Mouse (Mus musculus) retina, postnatal 1 day (tissue): ENCODE results near the gene Hoxb4.
A peak's percentile ranks its signal among the peaks of the same experiment; 100 is the strongest.

Source experiments
- DNase-seq: peaks from one replicate; pipeline ENCODE4 v3.0.0-alpha.2; 2012

Hoxb4 gene

DNA sequence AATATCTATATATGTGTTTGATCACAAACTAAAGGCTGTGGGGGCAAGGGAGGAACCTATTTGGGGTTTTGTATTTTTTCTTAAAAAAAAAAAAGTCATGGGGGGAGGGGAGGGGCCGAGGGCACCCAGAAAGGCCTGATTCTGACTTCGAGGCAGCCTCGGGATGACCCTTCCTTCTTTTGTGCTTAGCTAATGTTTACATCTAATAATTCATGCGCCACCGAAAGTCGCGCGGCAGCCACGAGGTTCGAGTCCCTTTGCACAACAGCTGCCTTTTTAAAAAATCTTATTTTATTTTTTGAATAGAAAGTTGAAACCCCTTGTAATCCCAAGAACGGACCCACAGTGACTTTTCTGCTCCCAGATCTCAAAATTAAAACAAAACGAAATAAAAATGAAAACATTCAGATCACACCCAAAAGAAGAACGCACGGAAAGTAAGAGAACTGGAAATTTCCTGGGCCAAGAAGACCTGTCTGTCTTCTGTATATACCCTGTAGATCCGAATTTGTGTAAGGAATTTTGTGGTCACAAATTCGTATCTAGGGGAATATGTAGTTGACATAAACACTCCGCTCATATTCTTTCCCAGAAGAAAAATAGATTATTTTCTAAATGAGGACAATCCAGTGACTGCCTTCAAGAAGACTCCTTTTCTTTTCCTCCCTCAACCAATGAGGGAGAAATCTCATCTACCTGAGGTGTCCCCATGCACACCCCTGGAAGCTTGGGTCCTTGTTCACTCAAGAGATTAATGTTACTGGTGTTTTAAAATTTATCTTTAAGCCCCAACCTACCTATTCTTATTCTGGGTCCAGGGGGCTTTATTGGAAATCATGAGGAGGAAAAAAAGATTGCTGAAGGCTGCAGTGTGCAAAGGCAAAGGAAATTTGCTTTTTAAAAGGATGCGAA lies 1.1 kb upstream of the Hoxb4 start:
- DNase-seq: peak; percentile 62

DNA sequence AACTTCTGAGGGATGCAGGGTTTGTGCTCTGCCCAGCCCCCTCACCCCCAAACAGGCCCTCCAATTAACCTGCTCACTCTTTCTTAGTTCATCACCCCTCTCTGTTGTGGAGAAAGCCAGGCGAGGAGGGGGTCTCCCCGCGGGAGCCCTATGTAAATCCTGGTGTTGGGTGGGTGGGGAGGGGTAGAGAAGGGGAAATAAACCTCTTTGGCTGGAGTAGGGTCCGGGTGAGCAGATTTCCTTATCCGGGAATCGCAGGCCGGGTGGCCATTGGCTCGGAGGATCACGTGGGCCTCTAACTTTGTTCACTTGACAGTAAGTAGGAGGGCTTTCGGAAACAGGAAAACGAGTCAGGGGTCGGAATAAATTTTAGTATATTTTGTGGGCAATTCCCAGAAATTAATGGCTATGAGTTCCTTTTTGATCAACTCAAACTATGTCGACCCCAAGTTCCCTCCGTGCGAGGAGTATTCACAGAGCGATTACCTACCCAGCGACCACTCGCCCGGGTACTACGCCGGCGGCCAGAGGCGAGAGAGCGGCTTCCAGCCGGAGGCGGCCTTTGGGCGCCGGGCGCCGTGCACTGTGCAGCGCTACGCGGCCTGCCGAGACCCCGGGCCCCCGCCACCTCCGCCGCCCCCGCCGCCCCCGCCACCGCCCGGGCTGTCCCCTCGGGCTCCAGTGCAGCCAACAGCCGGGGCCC lies 452 bp downstream of the Hoxb4 start:
- peak; percentile 67 for DNase-seq

DNA sequence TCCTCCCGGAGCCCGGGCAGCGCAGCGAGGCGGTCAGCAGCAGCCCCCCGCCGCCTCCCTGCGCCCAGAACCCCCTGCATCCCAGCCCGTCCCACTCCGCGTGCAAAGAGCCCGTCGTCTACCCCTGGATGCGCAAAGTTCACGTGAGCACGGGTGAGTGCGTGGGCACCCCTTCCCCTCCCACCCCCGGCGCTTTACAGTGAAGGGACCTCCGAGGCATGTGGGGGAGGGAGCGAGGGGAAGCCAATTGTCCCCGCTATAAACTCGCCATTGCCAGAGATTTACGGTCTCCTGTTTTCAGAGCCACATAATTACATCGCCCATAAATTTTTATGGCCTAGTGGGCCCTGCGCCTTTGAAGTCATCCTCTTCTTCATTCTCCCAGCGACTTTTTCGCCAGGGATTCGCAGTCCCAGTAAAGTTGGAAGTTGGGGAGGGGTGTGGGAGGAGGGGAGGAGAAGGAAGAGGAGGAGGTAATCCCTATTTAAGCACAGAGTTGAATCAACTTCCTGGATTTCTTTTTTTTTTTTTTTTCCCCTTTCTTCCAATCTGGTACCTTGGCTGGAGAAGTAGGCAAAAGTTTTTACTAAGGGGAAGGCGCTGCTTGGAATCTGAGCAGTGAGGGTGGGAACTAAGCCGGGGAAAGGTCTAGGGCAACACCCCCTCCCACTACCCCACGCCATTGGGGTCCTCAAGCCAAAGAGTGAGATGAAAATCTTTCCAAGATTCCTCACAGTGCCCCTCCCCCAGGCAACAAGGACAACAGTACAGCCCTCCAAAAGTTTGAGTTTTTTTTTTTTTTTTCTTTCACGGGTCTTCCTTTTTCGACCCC lies 1.2 kb downstream of the Hoxb4 start:
- DNase-seq: no peak

DNA sequence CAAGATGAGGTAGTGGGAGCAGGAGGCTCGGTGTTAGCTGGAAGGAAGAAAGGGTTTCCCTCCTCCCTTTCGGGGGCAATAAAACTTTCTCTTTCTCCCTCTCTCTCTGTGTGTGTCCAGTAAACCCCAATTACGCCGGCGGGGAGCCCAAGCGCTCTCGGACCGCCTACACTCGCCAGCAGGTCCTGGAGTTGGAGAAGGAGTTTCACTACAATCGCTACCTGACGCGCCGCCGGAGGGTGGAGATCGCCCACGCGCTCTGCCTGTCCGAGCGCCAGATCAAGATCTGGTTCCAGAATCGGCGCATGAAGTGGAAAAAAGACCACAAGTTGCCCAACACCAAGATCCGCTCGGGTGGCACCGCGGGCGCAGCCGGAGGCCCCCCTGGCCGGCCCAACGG lies 1.8 kb downstream of the Hoxb4 start:
- DNase-seq: no peak

DNA sequence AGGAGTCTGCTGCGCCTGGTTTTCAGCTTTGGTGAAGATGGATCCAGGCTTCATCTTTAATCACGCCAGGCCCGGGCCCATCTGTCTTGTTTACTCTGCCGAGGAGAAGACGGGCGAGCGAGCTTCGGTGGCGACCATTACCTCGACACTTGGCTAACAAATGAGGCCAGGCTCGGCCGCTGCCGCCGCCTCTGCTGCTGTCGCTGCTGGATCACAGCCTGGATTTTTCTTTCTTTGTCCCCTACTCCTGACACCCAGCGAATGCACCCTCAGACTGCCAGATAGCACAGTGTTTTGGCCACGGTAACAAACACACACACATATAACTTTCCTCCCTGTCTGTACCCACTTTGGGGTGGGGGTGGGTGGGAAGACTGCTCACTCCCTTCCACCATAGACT lies 2.6 kb downstream of the Hoxb4 start:
- no peak for DNase-seq

DNA sequence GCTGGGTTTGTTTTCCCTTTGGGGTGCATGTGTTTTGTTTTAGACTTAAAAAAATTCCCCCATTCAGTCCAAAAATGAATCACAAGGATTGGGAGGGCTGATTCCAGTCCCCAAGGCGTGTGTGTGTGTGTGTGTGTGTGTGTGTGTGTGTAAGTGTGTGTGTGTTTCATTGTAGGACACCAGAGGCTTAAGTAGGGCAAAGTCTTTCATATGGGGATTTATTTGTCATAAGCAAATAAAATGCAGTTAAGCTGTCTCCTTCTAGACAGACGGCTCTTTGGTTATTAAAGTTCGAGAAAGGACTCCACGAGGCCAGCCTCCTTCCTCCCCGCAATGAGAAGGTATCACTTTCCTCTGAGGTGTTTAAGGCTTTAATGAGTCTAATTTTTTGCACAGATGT lies 3.8 kb downstream of the Hoxb4 start:
- DNase-seq: no peak

DNA sequence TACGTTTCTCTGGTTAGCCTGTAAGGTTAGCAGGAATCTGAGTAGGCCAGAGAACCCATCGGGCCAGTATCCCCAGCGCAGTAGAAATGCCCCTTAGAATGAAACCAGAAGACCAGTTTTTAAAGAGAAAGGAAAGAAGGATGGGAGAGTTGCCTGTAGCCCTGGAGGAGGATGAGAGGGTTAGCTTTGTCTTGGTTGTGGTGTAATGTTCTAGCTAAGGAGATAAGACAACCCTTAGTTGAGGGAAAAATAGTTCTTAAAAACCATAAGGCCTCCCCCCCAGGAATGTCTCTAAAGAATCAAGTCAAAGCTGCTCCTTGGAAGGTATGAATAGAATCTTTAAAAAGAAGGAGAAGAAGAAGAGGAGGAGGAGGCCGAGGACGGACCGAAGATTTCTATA lies 4.7 kb downstream of the Hoxb4 start:
- no peak for DNase-seq

DNA sequence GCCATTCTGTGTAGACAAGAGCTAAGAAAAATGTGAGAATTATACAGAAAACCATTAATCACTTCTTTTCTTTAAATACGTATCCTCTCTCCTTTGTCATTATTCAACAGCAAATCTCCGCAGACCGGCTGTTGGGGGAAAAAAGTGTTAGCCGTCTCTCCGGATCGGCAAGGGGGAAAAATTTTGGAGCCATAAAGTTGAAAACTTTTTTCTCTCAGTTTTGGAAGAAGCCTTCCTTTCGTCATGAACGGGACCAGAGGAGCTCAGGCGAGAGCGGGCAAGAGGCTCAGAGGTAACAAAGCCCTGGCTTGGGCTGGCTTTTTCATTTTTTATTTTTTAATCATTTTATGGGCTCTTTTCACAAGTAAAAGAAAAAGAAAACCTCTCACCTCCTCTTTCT lies 5.1 kb downstream of the Hoxb4 start, which contains the start of gene Hoxb3:
Hoxb3 (plus strand) TSS at position 173 of the 400 bp plus-strand sequence.
- no peak for DNase-seq

DNA sequence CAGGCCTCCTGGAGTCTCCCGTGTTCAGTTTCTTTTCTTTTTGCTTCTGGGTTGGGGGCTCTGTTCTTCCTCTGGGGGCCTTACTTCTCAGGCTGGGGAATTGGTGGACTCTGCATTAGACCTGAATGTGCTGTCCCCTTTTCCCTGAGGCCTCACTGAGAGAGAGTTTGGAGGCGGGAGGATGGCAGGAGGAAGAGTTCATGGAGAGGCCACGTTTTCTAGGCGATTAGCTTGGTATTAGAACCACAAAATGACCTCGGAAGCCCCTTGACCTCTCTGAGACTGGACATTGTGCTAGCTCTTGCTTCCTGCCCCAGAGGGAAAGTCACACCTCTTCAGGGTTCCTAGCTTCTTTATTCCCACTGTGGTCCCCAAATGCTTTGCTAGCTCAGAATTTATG lies 6.1 kb downstream of the Hoxb4 start:
- no peak for DNase-seq

DNA sequence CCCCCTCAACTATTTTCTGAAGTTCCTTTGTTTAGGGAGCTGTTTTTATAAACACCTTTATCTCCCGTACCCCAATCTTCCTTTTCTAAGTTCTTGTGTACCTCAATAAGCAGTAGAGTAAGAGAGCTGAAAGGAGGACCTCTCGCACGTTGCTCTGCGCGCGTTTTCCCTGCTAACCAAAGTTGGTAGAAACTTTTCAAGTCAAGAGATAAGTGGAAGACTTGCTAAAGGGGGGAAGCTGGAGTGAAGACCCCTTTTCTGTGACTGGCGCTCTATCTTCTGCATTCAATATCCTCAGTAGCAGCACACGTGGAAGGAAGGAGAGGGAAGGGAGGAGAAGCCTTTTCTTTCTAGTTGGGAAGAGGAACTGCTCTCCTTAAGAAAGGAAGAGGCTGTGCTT lies 6.9 kb downstream of the Hoxb4 start:
- DNase-seq: no peak

DNA sequence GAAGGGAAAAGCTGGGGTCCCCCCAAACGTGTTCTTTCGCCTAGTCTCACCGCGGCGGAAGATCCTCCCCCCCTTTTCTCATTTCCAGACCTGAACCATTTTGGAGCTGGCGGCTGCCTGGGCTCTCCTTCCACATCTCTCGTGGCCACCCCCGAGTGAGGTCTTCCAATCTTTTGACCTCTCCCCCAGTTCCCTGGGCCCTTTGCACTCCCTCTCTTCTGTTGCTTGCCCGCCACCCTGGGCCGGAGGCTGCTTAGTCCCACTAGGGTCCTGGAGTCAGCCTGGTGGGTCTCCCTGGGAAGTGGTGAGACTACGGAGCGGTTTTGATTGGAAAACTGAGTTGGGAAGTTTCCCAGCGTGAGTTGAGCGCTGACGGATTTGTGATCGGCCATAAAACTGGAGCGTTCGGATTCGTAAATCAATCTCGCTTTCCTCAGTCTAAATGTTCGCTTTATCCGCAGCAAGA lies 7.7 kb downstream of the Hoxb4 start:
- no peak for DNase-seq

DNA sequence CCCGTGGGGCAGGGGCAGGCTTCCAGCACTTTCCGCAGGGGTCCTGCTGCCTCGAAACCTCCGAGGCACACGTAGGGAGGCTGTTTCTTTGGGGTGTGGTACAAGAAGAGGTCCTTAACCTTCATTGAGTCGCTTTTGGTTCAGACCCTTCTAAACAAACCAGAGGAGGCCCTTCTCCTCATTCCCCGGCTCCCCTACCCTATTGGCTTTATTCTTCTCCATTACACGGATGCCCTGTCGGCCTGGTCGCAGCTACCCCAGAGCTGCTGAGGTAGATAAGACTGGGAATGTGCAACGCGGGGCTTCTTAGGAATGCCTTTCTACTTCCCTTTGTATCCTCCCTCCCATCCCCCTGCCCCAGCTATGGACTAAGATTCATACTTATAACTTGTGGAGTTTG lies 8.6 kb downstream of the Hoxb4 start:
- no peak for DNase-seq

DNA sequence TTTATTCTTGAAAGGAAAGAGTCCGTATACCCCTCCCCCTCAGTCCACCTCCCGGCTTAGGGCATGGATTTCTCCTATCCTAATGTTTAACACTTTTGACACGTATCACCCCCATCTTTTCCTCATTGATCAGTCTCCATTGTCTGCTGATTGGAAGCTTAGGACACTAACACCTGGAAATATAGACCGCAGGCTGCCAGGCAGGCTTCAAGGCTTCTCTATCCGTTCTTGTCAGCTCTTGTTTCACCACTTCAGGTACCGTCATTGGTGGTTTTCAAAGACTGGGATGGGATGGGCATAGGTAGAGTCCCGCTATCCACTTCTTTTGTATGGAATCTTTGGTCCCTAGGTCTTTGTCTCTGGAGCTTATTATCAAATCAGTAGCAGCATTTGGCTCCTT lies 9.1 kb downstream of the Hoxb4 start:
- no peak for DNase-seq

DNA sequence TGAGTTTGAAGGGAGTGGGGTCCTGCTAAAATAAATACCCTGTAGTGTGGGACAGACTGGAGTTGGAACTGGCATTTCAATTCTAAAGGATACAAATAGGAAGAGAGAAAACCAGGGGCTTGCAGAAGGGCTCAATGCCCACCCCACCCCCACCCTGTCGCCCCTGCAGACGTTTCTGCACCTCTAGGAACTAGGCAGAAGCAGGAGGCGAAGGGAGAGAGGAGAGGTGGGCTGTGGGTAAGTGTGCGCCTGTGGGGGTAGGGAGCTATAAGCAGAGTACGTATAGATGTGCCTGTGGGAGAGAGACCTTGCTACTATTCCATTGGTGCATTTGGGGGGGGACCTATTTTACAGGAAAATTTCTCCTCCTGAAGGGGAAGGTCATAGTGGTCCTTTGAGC lies 9.7 kb downstream of the Hoxb4 start:
- DNase-seq: no peak

DNA sequence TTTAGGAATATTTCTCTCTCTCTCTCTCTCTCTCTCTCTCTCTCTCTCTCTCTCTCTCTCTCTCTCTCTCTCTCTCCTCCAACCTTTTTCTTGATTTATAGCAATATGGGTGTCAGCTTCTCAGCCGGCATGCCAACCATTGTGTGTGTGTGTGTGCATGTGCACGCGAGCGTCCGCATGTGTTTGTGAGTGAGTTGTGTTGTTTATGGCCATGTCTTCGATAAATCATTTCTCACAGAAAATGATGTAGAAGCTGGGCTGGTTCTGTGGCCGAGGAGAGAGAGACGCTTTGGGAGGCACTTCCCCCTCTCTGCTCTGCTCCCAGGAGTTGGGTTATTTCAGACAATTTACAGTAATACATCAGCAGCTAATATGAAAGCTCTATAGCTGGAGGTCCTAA lies 10.5 kb downstream of the Hoxb4 start:
- no peak for DNase-seq

DNA sequence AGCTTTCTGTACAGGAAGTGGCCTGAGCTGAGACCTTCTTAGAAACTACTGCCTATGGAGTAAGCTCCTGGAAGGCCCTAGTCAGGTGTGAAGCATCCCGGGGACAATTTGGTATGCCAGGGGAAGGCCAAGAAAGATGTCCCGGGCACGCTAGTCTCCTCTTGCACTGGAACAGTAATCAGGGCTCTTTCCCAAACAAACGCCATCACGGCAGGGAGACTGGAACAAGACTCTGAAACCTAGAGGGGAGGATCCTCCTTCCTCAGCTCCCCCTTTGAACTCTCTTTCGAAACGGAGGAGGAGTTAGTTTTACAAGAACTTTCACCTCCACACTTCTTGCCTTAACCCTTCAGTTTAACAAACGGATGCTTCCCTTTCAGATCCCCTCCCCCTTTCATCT lies 14.0 kb downstream of the Hoxb4 start:
- no peak for DNase-seq

DNA sequence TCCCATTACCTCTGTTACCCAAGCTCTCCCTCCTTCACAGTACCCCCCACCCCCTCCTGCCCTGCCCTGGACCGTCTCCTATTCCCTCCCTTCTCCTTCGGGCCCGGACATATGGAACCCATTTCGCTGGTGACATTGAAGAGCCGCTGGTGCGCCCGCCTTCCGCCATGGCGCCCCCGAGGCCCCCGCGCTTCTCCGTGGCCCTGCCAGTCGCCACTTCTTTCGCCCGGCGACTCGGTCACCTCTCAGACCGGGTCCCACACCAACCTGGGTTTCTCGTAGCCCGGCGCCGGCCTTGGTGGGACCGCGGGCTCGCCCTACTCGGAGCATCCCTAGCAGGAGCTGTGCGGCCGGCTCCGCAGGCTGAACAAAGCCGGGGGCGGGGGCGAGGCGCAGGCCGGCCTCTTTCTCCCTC lies 14.6 kb downstream of the Hoxb4 start:
- DNase-seq: no peak

DNA sequence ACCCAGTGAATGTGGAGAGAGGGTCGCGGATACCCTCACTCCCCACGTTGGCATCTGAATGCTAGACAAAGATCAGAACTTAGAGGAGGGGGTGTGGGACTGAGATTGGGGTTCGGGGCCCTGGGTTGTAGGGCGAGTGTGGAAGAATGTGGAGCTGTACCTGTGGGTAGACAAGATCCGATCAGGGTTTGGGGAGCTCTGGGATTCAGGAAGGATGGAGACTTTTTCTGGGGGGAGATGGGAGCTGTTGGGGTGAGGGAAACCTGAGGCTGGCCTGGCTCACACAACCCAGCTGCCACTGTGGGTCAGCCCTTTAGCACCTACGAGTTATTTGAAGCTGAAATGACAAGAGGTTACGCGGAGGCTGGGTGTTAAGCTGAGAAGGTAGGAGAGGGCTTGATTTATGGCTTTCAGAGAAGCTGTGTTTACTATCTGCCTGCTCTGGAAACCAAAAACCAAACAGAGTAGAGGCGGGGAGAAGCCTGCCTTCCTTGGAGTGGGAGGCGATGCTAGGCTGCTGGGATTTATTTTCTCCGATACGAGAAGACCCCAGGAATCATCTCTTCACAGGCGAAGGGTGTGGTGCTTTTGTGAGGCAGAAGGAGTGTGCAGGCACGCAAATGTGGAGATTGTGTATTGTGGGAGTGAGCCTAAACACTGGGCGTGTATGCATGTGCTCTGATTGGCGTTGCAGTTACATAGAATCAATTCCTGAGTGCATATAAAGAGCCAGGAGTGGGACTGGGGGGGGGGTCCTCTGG lies 15.4 kb downstream of the Hoxb4 start:
- DNase-seq: no peak

DNA sequence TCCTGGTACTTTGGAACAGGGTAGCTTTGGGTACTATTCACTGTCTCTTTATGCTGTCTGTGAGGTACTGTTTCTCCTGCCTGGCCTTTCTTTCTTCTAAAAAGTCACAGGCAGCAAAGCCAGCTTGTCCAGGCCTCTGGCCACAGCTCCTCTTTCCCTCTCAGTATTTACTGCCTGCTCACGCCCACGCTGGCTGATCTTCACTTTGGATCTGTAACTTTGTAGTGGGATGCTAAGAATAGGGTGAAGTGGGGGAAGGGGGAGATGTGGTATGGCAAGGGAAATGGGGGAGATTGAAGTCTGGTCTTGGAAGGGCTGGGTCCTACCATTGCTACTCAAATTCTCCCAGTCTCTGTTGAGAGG lies 15.9 kb downstream of the Hoxb4 start:
- DNase-seq: no peak

DNA sequence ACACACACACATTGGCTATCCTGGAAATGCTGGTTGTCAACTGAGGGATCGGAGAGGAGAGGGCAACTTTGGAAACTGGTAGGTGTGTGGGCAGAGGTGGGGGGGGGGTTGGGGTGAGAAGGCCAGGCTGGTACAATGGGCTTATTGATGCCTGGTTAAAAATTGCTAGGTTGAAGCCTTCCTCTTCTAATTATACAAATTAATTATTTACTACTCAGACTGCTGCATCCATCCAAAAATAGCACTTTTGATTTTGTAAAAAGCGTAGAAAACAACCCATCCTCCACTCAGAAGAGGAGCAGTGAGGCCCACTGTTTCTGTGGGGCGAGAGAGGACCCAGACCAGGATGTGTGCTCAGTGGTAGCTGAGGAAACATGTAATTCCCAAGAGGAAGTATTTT lies 16.9 kb downstream of the Hoxb4 start:
- no peak for DNase-seq

DNA sequence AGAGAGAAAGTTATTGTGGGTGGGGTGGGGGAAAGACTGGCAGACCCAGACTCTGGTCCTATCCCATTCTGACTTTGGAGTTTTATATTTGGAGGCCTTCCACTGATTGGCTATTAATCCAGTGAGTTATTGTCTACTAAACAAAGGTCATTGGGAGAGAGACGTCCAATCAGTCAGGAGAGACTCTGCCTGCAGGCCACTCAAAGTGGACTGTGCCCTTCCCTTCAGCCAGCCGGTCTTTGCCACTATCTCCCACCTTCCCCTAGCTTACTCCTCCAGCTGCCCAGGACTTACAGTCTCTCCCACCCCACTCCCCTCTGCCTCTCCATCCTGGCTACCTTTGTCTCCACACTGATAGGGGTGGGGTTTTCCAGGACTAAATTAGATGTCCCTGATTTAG lies 18.5 kb downstream of the Hoxb4 start:
- no peak for DNase-seq

DNA sequence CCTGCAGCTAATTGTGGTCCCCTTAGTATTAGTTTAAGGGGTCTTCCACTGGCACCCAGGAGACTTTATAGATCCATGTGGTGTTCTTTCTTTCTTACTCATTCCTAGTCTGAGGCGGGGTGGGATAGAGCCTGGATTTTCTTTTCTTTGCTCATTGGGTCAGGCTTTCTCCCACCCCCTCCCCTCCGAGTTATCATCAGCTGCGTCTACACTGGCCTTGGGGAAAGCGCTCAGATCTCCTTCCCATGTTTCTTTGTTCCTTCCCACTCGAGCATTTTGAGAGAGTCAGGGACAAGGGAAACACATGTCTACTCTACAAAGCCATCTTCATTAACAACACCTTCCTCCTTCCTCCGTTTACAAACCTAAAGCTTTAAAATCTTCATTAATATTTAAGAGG lies 19.0 kb downstream of the Hoxb4 start:
- DNase-seq: no peak
